Mouse (Mus musculus) frontal cortex, adult 2 months (tissue): ENCODE data around the gene Rad21l. TPM values are rescaled to one million over a fixed set of nuclear protein-coding genes. Genes with fewer than 3 reads are reported as not detected.

Experiments
- DNase-seq, 2 experiments: peaks; one replicate each; pipeline ENCODE4 v3.0.0; 2022; ENCODE audit warnings: low spot score in 1 of 2; ENCODE audit errors: extremely low spot score in 1 of 2
- polyA plus RNA-seq: library from polyadenylated mRNA; depleted of rRNA; stranded (reverse); fragments of >200 nt; gene quantifications from 2 replicates; pipeline ENCODE4 v1.2.3, GENCODE M21; 2012; rRNA removed

The Rad21l gene
- polyA plus RNA-seq, 1 experiment = 0.62 TPM

GRCm38 (mm10) chr2:151631406-151632158 is 36.8 kb downstream of the Rad21l start:
- no peak for DNase-seq

GRCm38 (mm10) chr2:151629310-151629709 is 39.0 kb downstream of the Rad21l start:
- no peak for DNase-seq

- no peak for DNase-seq
Measured at GRCm38 (mm10) chr2:151628011-151628410, 40.3 kb downstream of the Rad21l start.

GRCm38 (mm10) chr2:151626296-151626695 is 42.0 kb downstream of the Rad21l start:
- no peak for DNase-seq

GRCm38 (mm10) chr2:151623776-151624175 is 44.6 kb downstream of the Rad21l start:
- DNase-seq = no peak

GRCm38 (mm10) chr2:151616551-151617329 is 51.6 kb downstream of the Rad21l start:
- DNase-seq = peak in 1 of 2 experiments; percentile 62

- DNase-seq = peak; percentile 72 to 85
Measured at GRCm38 (mm10) chr2:151615779-151616178, 52.6 kb downstream of the Rad21l start.

- no peak for DNase-seq
Measured at GRCm38 (mm10) chr2:151609974-151610373, 58.4 kb downstream of the Rad21l start.

- DNase-seq = no peak
Measured at GRCm38 (mm10) chr2:151608435-151608834, 59.9 kb downstream of the Rad21l start.

GRCm38 (mm10) chr2:151605437-151605987 is 62.8 kb downstream of the Rad21l start:
- peak; percentile 79 to 88 for DNase-seq

- DNase-seq = peak in 1 of 2 experiments; percentile 59
Measured at GRCm38 (mm10) chr2:151603630-151604029, 64.7 kb downstream of the Rad21l start.

- no peak for DNase-seq
Measured at GRCm38 (mm10) chr2:151602106-151602505, 66.2 kb downstream of the Rad21l start.

GRCm38 (mm10) chr2:151598068-151598467 is 70.3 kb downstream of the Rad21l start:
- DNase-seq = peak; percentile 58 to 70

Other genes with a start within 250 kb of the Rad21l start
- gene 4921509C19Rik, start 192.4 kb downstream of the Rad21l start, polyA plus RNA-seq = not detected in 2 replicates
- 149 and 154 TPM in 2 replicates for gene Nsfl1c, start 174.4 kb downstream of the Rad21l start, polyA plus RNA-seq
- 388 and 462 TPM in 2 replicates for gene Fkbp1a, start 126.0 kb downstream of the Rad21l start, polyA plus RNA-seq
- 1.8 TPM in 2 replicates for gene Sdcbp2, start 95.9 kb downstream of the Rad21l start, polyA plus RNA-seq
- 157 and 159 TPM in 2 replicates for gene Snph, start 35.9 kb downstream of the Rad21l start, polyA plus RNA-seq
- 6.3 and 7.1 TPM in 2 replicates for gene Tmem74b, start 33.5 kb upstream of the Rad21l start, polyA plus RNA-seq
- gene Psmf1, start 75.7 kb upstream of the Rad21l start, polyA plus RNA-seq = 38.7 and 41.4 TPM in 2 replicates
- 0.20 and 0.23 TPM in 2 replicates for gene Rspo4, start 174.4 kb upstream of the Rad21l start, polyA plus RNA-seq
- gene Angpt4, start 242.7 kb upstream of the Rad21l start, polyA plus RNA-seq = 0.26 and 0.32 TPM in 2 replicates